Mouse (Mus musculus): ENCODE measurements around the gene Rgs7. TPM values are rescaled to one million over a fixed set of nuclear protein-coding genes. Genes with fewer than 3 reads are reported as not detected.

Rgs7 gene
- polyA plus RNA-seq, 1 experiment from 2014 or later = 0.53 TPM

- no peak for ATAC-seq (ENCODE audit: extremely low read depth, insufficient number of reproducible peaks, low FRiP score, low TSS enrichment)
- H3K4me1 ChIP-seq = no peaks in the 10 kb centered on the region
- H3K27me3 ChIP-seq (replicated peaks) = no peaks in the 10 kb centered on the region
- 81% methylated on average over 1 of the region's 1 CpGs for WGBS
- no peaks in the 10 kb centered on the region for H3K9me3 ChIP-seq
- H3K36me3 ChIP-seq = no peaks in the 10 kb centered on the region
- H3K27ac ChIP-seq (replicated peaks) = no peak overlapping the region
- H3K4me3 ChIP-seq = no peak overlapping the region
- H3K4me2 ChIP-seq = no peak overlapping the region
- no peak overlapping the region for H3K9ac ChIP-seq
These were observed 418.6 kb downstream of the Rgs7 start for GRCm38 (mm10) chr1:175073500-175074232.

GRCm38 (mm10) chr1:175069758-175070290, 422.5 kb downstream of the Rgs7 start:
- H3K9ac ChIP-seq = no peak overlapping the region
- WGBS = 73% methylated on average over 4 of the region's 4 CpGs
- no peaks in the 10 kb centered on the region for H3K9me3 ChIP-seq
- H3K4me3 ChIP-seq = no peak overlapping the region
- no peak overlapping the region for H3K4me2 ChIP-seq
- no peak overlapping the region for H3K27ac ChIP-seq (replicated peaks)
- H3K36me3 ChIP-seq = no peaks in the 10 kb centered on the region
- no peaks in the 10 kb centered on the region for H3K27me3 ChIP-seq (replicated peaks)
- no peak for ATAC-seq (ENCODE audit: extremely low read depth, insufficient number of reproducible peaks, low FRiP score, low TSS enrichment)
- H3K4me1 ChIP-seq = no peaks in the 10 kb centered on the region

- no peak for ATAC-seq (ENCODE audit: extremely low read depth, insufficient number of reproducible peaks, low FRiP score, low TSS enrichment)
- no peaks in the 10 kb centered on the region for H3K27me3 ChIP-seq (replicated peaks)
- 83% methylated on average over 6 of the region's 6 CpGs for WGBS
These were observed 443.2 kb downstream of the Rgs7 start for GRCm38 (mm10) chr1:175049121-175049520.

GRCm38 (mm10) chr1:175041167-175041817, 451.0 kb downstream of the Rgs7 start:
- Histone ChIP-seq H3K9me3 (no peaks in the 10 kb centered on the region), H3K27ac (replicated peaks) (no peak overlapping the region), H3K27me3 (replicated peaks) (no peaks in the 10 kb centered on the region), H3K9ac (no peak overlapping the region), H3K4me3 (no peak overlapping the region), H3K4me1 (no peaks in the 10 kb centered on the region), H3K4me2 (no peak overlapping the region), H3K36me3 (no peaks in the 10 kb centered on the region)
- no peak for ATAC-seq (ENCODE audit: extremely low read depth, insufficient number of reproducible peaks, low FRiP score, low TSS enrichment)
- WGBS = 52% methylated on average over 4 of the region's 4 CpGs

More at GRCm38 (mm10) chr1:175049121-175049520, 443.2 kb downstream of the Rgs7 start:
- Histone ChIP-seq H3K4me3 (no peak overlapping the region), H3K4me2 (no peak overlapping the region), H3K27ac (replicated peaks) (no peak overlapping the region), H3K36me3 (no peaks in the 10 kb centered on the region), H3K4me1 (no peaks in the 10 kb centered on the region), H3K9ac (no peak overlapping the region), H3K9me3 (no peaks in the 10 kb centered on the region)

GRCm38 (mm10) chr1:175040038-175040437, 452.3 kb downstream of the Rgs7 start:
- Histone ChIP-seq H3K27ac (replicated peaks) (no peak overlapping the region), H3K27me3 (replicated peaks) (no peaks in the 10 kb centered on the region), H3K9ac (no peak overlapping the region), H3K4me1 (no peaks in the 10 kb centered on the region), H3K4me2 (no peak overlapping the region), H3K36me3 (no peaks in the 10 kb centered on the region), H3K9me3 (no peaks in the 10 kb centered on the region), H3K4me3 (no peak overlapping the region)
- ATAC-seq (ENCODE audit: extremely low read depth, insufficient number of reproducible peaks, low FRiP score, low TSS enrichment) = no peak
- 76% methylated on average over 4 of the region's 4 CpGs for WGBS

- ATAC-seq (ENCODE audit: extremely low read depth, insufficient number of reproducible peaks, low FRiP score, low TSS enrichment) = no peak
- H3K36me3 ChIP-seq = no peaks in the 10 kb centered on the region
- H3K27me3 ChIP-seq (replicated peaks) = no peaks in the 10 kb centered on the region
- no peak overlapping the region for H3K4me3 ChIP-seq
- no peak overlapping the region for H3K4me2 ChIP-seq
- no peaks in the 10 kb centered on the region for H3K9me3 ChIP-seq
- no peak overlapping the region for H3K9ac ChIP-seq
- no peaks in the 10 kb centered on the region for H3K4me1 ChIP-seq
- WGBS = 67% methylated on average over 6 of the region's 6 CpGs
- no peak overlapping the region for H3K27ac ChIP-seq (replicated peaks)
These were observed 452.7 kb downstream of the Rgs7 start for GRCm38 (mm10) chr1:175039567-175039966.

- 80% methylated on average over 5 of the region's 5 CpGs for WGBS
- H3K27ac ChIP-seq (replicated peaks) = no peak overlapping the region
- 0 out of 2 replicates have a peak, but pooled peaks cover 3% of the 10 kb centered on the region for H3K4me1 ChIP-seq
- no peak overlapping the region for H3K9ac ChIP-seq
- no peaks in the 10 kb centered on the region for H3K36me3 ChIP-seq
- no peaks in the 10 kb centered on the region for H3K9me3 ChIP-seq
- no peaks in the 10 kb centered on the region for H3K27me3 ChIP-seq (replicated peaks)
- no peak for ATAC-seq (ENCODE audit: extremely low read depth, insufficient number of reproducible peaks, low FRiP score, low TSS enrichment)
- H3K4me3 ChIP-seq = no peak overlapping the region
- no peak overlapping the region for H3K4me2 ChIP-seq
These were observed 456.8 kb downstream of the Rgs7 start for GRCm38 (mm10) chr1:175035461-175035860.

GRCm38 (mm10) chr1:175032015-175032414, 460.3 kb downstream of the Rgs7 start:
- Histone ChIP-seq H3K4me3 (no peak overlapping the region), H3K4me2 (no peak overlapping the region), H3K27ac (replicated peaks) (no peak overlapping the region), H3K36me3 (no peaks in the 10 kb centered on the region), H3K27me3 (replicated peaks) (no peaks in the 10 kb centered on the region), H3K9me3 (no peaks in the 10 kb centered on the region), H3K9ac (no peak overlapping the region), H3K4me1 (peaks cover 6% of the 10 kb centered on the region; the same call in 1 of the 2 replicates)
- WGBS = 48% methylated on average over 6 of the region's 6 CpGs
- no peak for ATAC-seq (ENCODE audit: extremely low read depth, insufficient number of reproducible peaks, low FRiP score, low TSS enrichment)

- no peaks in the 10 kb centered on the region for H3K36me3 ChIP-seq
- H3K9ac ChIP-seq = no peak overlapping the region
- no peak overlapping the region for H3K4me3 ChIP-seq
- H3K27me3 ChIP-seq (replicated peaks) = no peaks in the 10 kb centered on the region
- no peak overlapping the region for H3K27ac ChIP-seq (replicated peaks)
- H3K9me3 ChIP-seq = no peaks in the 10 kb centered on the region
- peaks cover 12% of the 10 kb centered on the region; the same call in 1 of the 2 replicates for H3K4me1 ChIP-seq
- H3K4me2 ChIP-seq = 0 out of 2 replicates have a peak overlapping the region, but pooled peaks have one; percentile 16
- 13% methylated on average over 9 of the region's 9 CpGs for WGBS
- ATAC-seq (ENCODE audit: extremely low read depth, insufficient number of reproducible peaks, low FRiP score, low TSS enrichment) = no peak
These were observed 463.5 kb downstream of the Rgs7 start for GRCm38 (mm10) chr1:175028716-175029204.

GRCm38 (mm10) chr1:175028267-175028666, 464.0 kb downstream of the Rgs7 start:
- no peak for ATAC-seq (ENCODE audit: extremely low read depth, insufficient number of reproducible peaks, low FRiP score, low TSS enrichment)
- H3K4me1 ChIP-seq = peaks cover 12% of the 10 kb centered on the region; the same call in 1 of the 2 replicates
- WGBS = 16% methylated on average over 4 of the region's 4 CpGs
- H3K4me2 ChIP-seq = no peak overlapping the region
- H3K9me3 ChIP-seq = no peaks in the 10 kb centered on the region
- no peaks in the 10 kb centered on the region for H3K27me3 ChIP-seq (replicated peaks)
- no peaks in the 10 kb centered on the region for H3K36me3 ChIP-seq
- no peak overlapping the region for H3K9ac ChIP-seq
- no peak overlapping the region for H3K27ac ChIP-seq (replicated peaks)
- H3K4me3 ChIP-seq = no peak overlapping the region

GRCm38 (mm10) chr1:175025781-175026309, 466.5 kb downstream of the Rgs7 start:
- Histone ChIP-seq H3K4me1 (peaks cover 9% of the 10 kb centered on the region; the same call in 1 of the 2 replicates), H3K27me3 (replicated peaks) (no peaks in the 10 kb centered on the region)
- 29% methylated on average over 7 of the region's 7 CpGs for WGBS

More at GRCm38 (mm10) chr1:175025781-175026309, 466.5 kb downstream of the Rgs7 start:
- H3K9me3 ChIP-seq = no peaks in the 10 kb centered on the region
- H3K4me3 ChIP-seq = no peak overlapping the region
- H3K4me2 ChIP-seq = no peak overlapping the region
- ATAC-seq (ENCODE audit: extremely low read depth, insufficient number of reproducible peaks, low FRiP score, low TSS enrichment) = no peak
- H3K9ac ChIP-seq = no peak overlapping the region
- H3K27ac ChIP-seq (replicated peaks) = no peak overlapping the region
- no peaks in the 10 kb centered on the region for H3K36me3 ChIP-seq
